Mouse (Mus musculus) Patski (cell line): ENCODE data around the gene Cdk4. TPM values are rescaled to one million over a fixed set of nuclear protein-coding genes. Genes with fewer than 3 reads are reported as not detected.
A peak's percentile ranks its signal among the peaks of the same experiment; 100 is the strongest.

Experiments used
- ATAC-seq: fragments of 100-300 bp; one replicate; pipeline ENCODE4 v1.8.0; 2021
- CTCF ChIA-PET: fragments of 350-600 bp; sonication (Branson Sonifier 250); formaldehyde crosslinking; loops from one replicate; lab custom pipeline; 2022; ENCODE audit warnings: inconsistent platforms; lab: Charles Lee
- POLR2A ChIA-PET: fragments of 350-600 bp; sonication (Branson Sonifier 250); formaldehyde crosslinking; loops from one replicate; lab custom pipeline; 2022; ENCODE audit warnings: antibody characterized with exemption, inconsistent platforms; lab: Charles Lee
- DNase-seq: peaks from one replicate; pipeline ENCODE4 v3.0.0-alpha.2; 2011; ENCODE audit warnings: low read depth, low spot score
- H3K27me3 ChIP-seq: fragments of 371-371 bp; one replicate; pipeline ENCODE4 v1.5.1; 2021
- CTCF ChIP-seq: fragments of 100-300 bp; IDR thresholded peaks from one replicate; pipeline ENCODE4 v1.5.1; 2021
- in situ Hi-C: fragments of 300-500 bp; cut with MboI; formaldehyde crosslinking; loops from 3 replicates; pipeline ENCODE4 v1.11.1; 2018; ENCODE audit warnings: low pct_unique_long_range_greater_than_20kb, mixed read lengths
- polyA plus RNA-seq: library from polyadenylated mRNA; unstranded; gene quantifications from one replicate; pipeline ENCODE4 v1.2.3, GENCODE M21; 2021

The Cdk4 gene
- polyA plus RNA-seq, result 669 TPM

DNA sequence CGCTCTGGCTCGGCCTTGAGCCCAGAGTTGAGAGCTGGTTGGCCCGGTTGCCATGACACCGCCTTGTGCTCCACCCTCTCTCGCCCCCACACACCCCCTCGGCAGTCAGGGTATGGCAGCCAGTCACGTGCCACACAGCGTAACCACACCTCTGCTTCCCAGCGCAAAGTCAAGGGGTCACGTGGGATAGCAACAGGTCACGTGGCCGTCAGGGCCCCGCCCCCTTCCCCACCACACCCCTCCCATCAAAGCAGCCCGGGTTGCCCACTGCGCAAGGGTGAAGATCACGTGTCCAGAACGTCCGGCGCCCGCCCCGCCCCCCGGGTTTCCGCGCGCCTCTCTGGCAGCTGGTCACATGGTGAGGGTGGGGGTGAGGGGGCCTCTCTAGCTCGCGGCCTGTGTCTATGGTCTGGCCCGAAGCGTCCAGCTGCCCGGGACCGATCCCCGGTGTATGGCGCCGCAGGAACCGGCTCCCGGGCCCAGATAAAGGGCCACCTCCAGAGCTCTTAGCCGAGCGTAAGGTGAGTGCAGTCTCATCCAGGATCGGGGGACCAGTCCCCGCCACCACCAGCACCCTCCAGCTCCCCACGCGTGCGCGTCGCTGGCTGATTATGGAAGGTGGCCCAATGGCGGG, at the start of gene Cdk4:
TSS of gene Cdk4 (plus strand) at position 296 of the 634 bp plus-strand sequence.
- in situ Hi-C loops, result loop anchor here (25.0 kb wide), 1 partner anchor 599 kb away; the partner anchor contains the start of genes Nab2 and Nemp1
- ATAC-seq (peak; percentile 67), DNase-seq (peak; percentile 91)
- ChIA-PET CTCF (interaction anchor here (0.8 kb wide), 1 partner anchor 10 kb away, joined by 3 read pairs; no protein-coding TSS in a partner anchor), POLR2A (interaction anchor here (0.6 to 1.1 kb wide), 3 partner anchors 11 to 82 kb away, joined by 3 read pairs; partner anchors contain the start of gene Agap2)
- H3K27me3 ChIP-seq, result no peaks in the 10 kb centered on the region
- TF ChIP-seq CTCF, result no peak

DNA sequence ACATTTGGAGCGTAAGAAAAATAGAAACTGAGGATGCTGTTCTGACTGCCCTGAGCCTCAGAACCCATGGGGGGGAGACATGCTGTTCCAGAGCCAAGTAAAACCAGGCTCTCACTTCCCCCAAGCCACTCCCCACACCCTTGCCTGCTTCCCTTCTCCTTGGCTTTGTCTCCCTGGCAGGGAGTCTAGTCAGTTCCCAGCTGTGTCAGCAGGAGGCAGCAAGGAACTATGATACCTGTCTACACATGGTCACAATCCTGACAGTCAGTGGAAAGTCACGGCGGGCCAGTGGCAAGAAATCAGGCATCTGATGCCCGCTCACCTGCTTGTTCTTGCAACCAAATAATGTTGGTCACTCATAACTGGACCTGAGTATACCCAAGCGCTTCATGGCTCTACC, 46.8 kb upstream of the Cdk4 start:
- TF ChIP-seq CTCF, result no peak
- no peaks in the 10 kb centered on the region for H3K27me3 ChIP-seq
- CTCF ChIA-PET, result interaction anchor here (1.7 kb wide), 1 partner anchor 11 kb away, joined by 5 read pairs; no protein-coding TSS in a partner anchor
- in situ Hi-C loops, result no loop called here
- DNase-seq (no peak), ATAC-seq (no peak)
- POLR2A ChIA-PET, result no interaction called here

DNA sequence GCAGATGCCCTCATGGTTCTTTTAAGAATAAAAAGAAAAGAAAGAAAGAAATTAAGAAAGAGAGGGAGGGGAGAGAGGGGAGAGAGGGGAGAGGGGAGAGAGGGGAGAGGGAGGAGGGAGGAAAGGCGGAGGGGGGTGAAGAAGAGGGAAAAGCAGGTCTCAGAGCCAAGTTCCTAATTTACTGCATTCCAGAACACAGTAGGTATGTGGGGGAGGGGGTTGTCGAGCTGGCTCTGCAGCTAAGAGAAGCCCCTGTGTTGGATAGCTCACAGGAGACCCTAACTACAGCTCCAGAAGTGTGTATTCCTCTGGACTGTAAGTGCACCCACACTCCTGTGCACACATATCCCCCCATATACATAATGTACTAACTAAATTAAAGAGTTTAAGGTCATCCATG, 46.3 kb upstream of the Cdk4 start:
- DNase-seq, result no peak
- no peak for TF ChIP-seq CTCF
- in situ Hi-C loops, result no loop called here
- CTCF ChIA-PET, result interaction anchor here (1.1 to 1.7 kb wide), 4 partner anchors 11 to 15 kb away, joined by 3 to 5 read pairs (median 3); no protein-coding TSS in a partner anchor
- POLR2A ChIA-PET, result no interaction called here
- no peak for ATAC-seq
- H3K27me3 ChIP-seq, result no peaks in the 10 kb centered on the region

DNA sequence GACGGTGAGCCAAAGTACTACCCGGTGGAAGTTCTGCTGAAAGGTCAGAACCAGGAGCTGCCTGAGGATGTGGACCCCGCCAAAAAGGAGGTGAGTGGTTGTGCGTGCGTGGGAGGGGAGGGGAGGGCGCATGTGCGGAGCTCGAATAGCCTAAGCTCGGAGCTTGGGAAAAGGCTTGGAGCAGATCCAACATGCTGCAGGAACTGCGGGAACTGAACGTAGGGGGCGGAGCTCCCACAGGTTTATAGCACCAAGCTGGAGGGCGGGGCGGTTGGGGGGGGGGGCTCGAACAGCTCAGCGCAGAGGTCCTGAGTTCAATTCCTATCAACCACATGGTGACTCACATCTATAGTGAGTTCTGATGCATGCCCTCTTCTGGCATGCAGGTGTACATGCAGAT, 44.9 kb upstream of the Cdk4 start:
- ATAC-seq, result no peak
- no peak for TF ChIP-seq CTCF
- H3K27me3 ChIP-seq, result no peaks in the 10 kb centered on the region

DNA sequence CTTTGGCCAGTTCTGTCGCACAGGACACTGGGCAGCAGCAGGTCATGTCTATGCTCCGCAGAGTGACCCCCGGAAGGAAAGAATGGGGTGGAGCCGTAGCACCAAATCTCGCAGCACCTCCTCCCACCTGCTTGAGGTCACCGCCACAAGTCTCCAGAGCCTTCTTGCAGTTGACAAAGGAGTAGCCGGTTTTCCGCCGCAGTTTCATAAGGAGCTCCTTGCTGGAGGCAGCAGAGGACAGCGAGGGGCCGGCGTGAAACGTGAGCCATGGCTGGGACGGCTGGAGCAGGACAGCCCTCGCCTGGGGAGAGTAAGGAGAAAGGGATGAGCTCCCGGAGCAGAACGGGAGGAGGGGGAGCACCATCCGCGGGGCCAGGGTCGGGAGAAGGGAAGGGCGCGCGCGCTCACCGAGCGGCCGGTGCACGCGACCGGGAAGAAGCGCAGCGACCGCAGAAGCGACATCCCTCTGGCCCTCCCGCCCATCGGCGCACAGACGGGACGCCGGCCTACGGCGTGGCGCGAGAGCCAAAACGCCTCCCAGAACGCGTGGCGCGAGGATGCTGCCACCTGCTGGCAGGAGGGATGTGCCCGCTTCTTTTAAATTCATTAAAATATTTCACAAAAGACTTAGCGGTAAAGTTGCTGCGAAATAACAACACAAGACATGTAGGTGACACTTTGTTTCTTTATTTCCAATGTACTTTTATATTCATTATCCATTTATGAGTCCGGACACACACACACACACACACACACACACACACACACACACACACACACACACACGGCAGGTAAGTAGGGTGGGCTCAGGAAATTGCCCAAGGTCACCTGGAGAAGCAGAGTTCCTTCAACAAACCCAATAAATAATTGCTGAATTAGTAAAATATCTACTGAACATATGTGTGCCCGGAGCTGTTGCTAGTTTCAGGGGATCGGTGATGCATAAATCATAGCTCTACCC, 32.7 kb upstream of the Cdk4 start, which contains the start of gene Tsfm:
TSS of gene Tsfm (minus strand) at position 505 of the 961 bp plus-strand sequence.
- no peaks in the 10 kb centered on the region for H3K27me3 ChIP-seq
- ATAC-seq (peak; percentile 75), DNase-seq (peak; percentile 43)
- CTCF ChIA-PET, result interaction anchor here (0.7 to 2.9 kb wide), 17 partner anchors 9 to 128 kb away, joined by 3 to 14 read pairs (median 4); partner anchors contain the start of genes Eef1akmt3 and Mettl1
- peak; percentile 99 for TF ChIP-seq CTCF
- POLR2A ChIA-PET, result interaction anchor here (1.0 to 3.9 kb wide), 4 partner anchors 11 to 115 kb away, joined by 3 to 19 read pairs (median 3); partner anchors contain the start of genes Eef1akmt3 and Mettl1
- in situ Hi-C loops, result loop anchor here (10.0 kb wide), 1 partner anchor 116 kb away; no protein-coding TSS in a partner anchor

More for the DNA sequence above, 44.9 kb upstream of the Cdk4 start:
- in situ Hi-C loops, result no loop called here
- ChIA-PET POLR2A (interaction anchor here (0.9 kb wide), 1 partner anchor 9 kb away, joined by 4 read pairs; no protein-coding TSS in a partner anchor), CTCF (interaction anchor here (1.4 to 1.6 kb wide), 2 partner anchors 12 to 17 kb away, joined by 3 read pairs; no protein-coding TSS in a partner anchor)
- DNase-seq, result no peak

DNA sequence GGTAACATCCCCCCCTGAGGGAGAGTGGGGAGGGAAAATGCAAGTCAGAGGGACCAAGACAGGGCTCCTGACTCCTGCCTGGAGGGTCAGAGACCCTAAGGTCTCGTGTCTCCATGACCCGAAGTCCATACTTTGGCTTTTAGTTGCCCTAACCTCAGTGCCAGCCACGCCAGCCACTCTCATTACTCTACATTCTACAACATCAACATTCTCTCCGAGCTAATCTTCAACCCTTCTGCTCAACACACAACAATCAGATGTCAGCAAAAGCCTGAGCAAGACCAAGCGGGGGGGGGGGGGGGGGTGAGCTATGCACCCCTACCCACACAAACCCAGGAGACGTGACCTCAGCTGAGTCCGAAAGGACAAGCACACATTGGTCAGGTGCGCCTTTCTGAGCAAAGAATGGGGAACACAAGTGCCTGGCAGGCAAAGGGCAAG, 30.0 kb upstream of the Cdk4 start:
- in situ Hi-C loops, result loop anchor here (10.0 kb wide), 1 partner anchor 119 kb away; no protein-coding TSS in a partner anchor
- ChIA-PET POLR2A (no interaction called here), CTCF (no interaction called here)
- ATAC-seq (no peak), DNase-seq (no peak)
- no peaks in the 10 kb centered on the region for H3K27me3 ChIP-seq
- TF ChIP-seq CTCF, result no peak

DNA sequence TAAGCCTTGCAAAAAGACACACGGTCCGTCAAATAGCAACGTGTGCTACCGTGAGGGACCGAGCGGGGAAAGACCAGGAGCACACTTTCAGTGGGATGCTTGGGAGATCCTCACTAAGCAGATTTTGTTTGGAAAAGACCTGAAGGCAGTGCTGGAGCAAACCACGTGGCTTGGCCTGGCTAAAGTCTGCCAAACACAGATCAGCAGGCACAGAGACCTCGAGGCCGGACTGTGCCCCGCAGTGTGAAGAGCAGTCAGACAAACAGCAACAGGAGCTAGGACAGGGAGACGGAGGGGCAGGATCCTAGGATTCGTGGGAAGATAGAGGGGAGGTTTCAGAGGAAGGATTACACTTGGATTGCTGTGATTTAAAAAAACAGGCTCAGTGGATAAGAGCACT, 27.1 kb upstream of the Cdk4 start:
- no peaks in the 10 kb centered on the region for H3K27me3 ChIP-seq
- TF ChIP-seq CTCF, result no peak
- CTCF ChIA-PET, result interaction anchor here (0.6 kb wide), 1 partner anchor 118 kb away, joined by 3 read pairs; no protein-coding TSS in a partner anchor
- POLR2A ChIA-PET, result no interaction called here
- in situ Hi-C loops, result loop anchor here (10.0 kb wide), 1 partner anchor 121 kb away; no protein-coding TSS in a partner anchor
- ATAC-seq (no peak), DNase-seq (no peak)

DNA sequence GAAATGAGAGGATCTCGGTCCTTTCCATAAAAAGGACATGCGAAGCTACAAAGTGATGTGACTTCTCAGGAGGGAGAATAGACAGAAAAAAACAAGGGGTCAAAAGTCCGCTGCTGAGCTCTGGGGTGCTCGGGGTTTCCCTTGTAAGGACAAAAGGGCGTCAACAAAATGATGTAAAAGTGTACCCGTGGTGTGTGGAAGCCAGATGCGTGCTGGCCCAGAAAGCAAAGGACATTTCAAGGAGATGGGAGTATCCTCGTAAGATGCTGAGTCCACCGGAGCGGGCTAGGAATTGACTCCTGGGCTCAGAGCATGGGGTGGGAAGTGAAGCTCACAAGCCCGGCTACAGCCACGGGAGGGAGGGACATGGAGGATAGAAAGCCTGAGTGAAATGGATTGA, 25.7 kb upstream of the Cdk4 start:
- CTCF ChIA-PET, result no interaction called here
- in situ Hi-C loops, result loop anchor here (10.0 kb wide), 1 partner anchor 123 kb away; no protein-coding TSS in a partner anchor

DNA sequence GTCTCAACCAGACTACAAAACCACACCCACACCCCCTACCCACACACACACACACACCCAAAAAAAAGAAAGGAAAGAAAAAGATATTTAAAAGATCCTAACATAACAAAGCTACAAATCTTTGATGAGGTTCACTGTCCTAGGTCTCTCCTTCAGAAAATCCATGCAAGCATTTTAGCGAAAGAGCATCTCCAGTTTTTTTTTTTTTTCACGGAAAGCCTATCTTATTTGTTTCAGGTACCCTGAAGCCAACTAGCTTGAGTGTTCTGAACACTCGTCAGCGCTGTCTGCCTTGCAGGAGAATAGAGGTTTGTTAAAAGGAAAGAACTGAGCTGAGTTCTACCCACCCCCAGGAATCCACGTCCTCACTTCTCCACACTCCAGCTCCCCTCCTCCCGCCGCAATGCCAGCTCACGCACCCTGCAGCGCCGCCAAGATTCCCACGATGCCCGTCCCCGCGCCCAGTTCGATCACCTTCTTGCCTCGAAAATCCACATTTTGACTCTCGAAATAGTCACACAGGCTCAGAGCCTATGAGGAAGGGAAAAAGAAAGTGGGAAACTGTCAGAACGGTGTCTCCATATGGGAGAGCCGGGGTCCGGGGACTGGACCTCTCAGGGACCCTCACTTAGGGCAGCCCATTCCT, 22.6 kb upstream of the Cdk4 start:
- CTCF ChIA-PET, result interaction anchor here (1.1 to 2.6 kb wide), 4 partner anchors 9 to 122 kb away, joined by 3 to 13 read pairs (median 6); no protein-coding TSS in a partner anchor
- no peak for TF ChIP-seq CTCF
- in situ Hi-C loops, result no loop called here

More for the DNA sequence above, 25.7 kb upstream of the Cdk4 start:
- ATAC-seq, result no peak
- no peak for DNase-seq
- POLR2A ChIA-PET, result no interaction called here
- TF ChIP-seq CTCF, result no peak
- H3K27me3 ChIP-seq, result no peaks in the 10 kb centered on the region

More for the DNA sequence above, 22.6 kb upstream of the Cdk4 start:
- POLR2A ChIA-PET, result interaction anchor here (0.9 to 2.8 kb wide), 5 partner anchors 11 to 121 kb away, joined by 3 to 19 read pairs (median 4); partner anchors contain the start of genes Tsfm and Tspan31
- no peak for DNase-seq
- H3K27me3 ChIP-seq, result no peaks in the 10 kb centered on the region
- ATAC-seq, result no peak
